Mouse (Mus musculus) midbrain, postnatal 0 days (tissue): ENCODE measurements around the gene B3gnt9. TPM values are rescaled to one million over a fixed set of nuclear protein-coding genes. Genes with fewer than 3 reads are reported as not detected.
A peak's percentile ranks its signal among the peaks of the same experiment; 100 is the strongest.
"Not testable (repeated sequence)": the region's sequence is repeated elsewhere in the genome, so short reads cannot be mapped to it uniquely, and the experiment has no call there.

Source experiments
- ATAC-seq: fragments of 200-750 bp; cut with Nextera tagmentation; 2 replicates; pipeline ENCODE4 v1.8.0; 2017; ENCODE audit warnings: moderate number of reproducible peaks, mild to moderate bottlenecking, moderate TSS enrichment, moderate library complexity; ENCODE audit not compliant: low FRiP score
- DNase-seq: peaks from one replicate; pipeline ENCODE4 v3.0.0-alpha.2; 2015; ENCODE audit warnings: low spot score
- H3K27ac ChIP-seq: fragments of 300-500 bp; sonication (generic); 2 replicates; pipeline ENCODE4 v1.5.1; 2014; ENCODE audit warnings: low read depth, mild to moderate bottlenecking, low read length, mixed read lengths
- H3K27me3 ChIP-seq: fragments of 300-500 bp; sonication (generic); 2 replicates; pipeline ENCODE4 v1.6.1; 2014; ENCODE audit warnings: low read length, control low read depth, mixed read lengths; ENCODE audit not compliant: insufficient read depth
- H3K36me3 ChIP-seq: fragments of 300-500 bp; sonication (generic); 2 replicates; pipeline ENCODE4 v1.6.1; 2014; ENCODE audit warnings: low read length, control low read depth, mixed read lengths; ENCODE audit not compliant: insufficient read depth
- H3K4me1 ChIP-seq: fragments of 300-500 bp; sonication (generic); 2 replicates; pipeline ENCODE4 v1.6.1; 2014; ENCODE audit warnings: mild to moderate bottlenecking, control low read depth, antibody characterized with exemption, low read length, mixed read lengths; ENCODE audit not compliant: insufficient read depth
- H3K4me2 ChIP-seq: fragments of 300-500 bp; sonication (generic); 2 replicates; pipeline ENCODE4 v1.6.1; 2014; ENCODE audit warnings: low read depth, mild to moderate bottlenecking, low read length, mixed read lengths; ENCODE audit not compliant: poor library complexity, severe bottlenecking
- H3K4me3 ChIP-seq: fragments of 300-500 bp; sonication (generic); 2 replicates; pipeline ENCODE4 v1.5.1; 2014; ENCODE audit warnings: low read depth, mild to moderate bottlenecking, low read length, moderate library complexity
- H3K9ac ChIP-seq: fragments of 300-500 bp; sonication (generic); replicated peaks from 2 replicates; pipeline ENCODE4 v1.6.1; 2014; ENCODE audit warnings: mild to moderate bottlenecking, low read length, moderate library complexity, mixed read lengths; ENCODE audit not compliant: poor library complexity, severe bottlenecking
- H3K9me3 ChIP-seq: fragments of 300-500 bp; sonication (generic); 2 replicates; pipeline ENCODE4 v1.6.1; 2016; ENCODE audit warnings: low read length, control low read depth
- CTCF ChIP-seq: IDR thresholded peaks from 2 replicates; pipeline ENCODE4 v1.5.1; 2016; ENCODE audit warnings: antibody characterized with exemption, mild to moderate bottlenecking
- whole genome bisulfite sequencing: fragments of 180-500 bp; shearing (Covaris S2); extraction: QIAGEN DNeasy Blood & Tissue Kit; methylation state at CpG from one replicate; pipeline ENCODE4 v1.1.7; 2014; 5-methylcytosine and 5-hydroxymethylcytosine counted together
- polyA plus RNA-seq: library from polyadenylated mRNA; unstranded; fragments of >200 nt; fragmentation: Nextera tagmentation; extraction: Ambion mirVana; gene quantifications from 2 replicates; pipeline ENCODE4 v1.2.1, GENCODE M21; 2015
- total RNA-seq: library from RNA; depleted of rRNA; stranded (reverse); fragments of >200 nt; gene quantifications from 2 replicates; pipeline ENCODE4 v1.2.3, GENCODE M21; 2014

B3gnt9 gene
- total and polyA plus RNA-seq, 2 experiments from 2014 or later, result 9.5 to 14.2 TPM

DNA sequence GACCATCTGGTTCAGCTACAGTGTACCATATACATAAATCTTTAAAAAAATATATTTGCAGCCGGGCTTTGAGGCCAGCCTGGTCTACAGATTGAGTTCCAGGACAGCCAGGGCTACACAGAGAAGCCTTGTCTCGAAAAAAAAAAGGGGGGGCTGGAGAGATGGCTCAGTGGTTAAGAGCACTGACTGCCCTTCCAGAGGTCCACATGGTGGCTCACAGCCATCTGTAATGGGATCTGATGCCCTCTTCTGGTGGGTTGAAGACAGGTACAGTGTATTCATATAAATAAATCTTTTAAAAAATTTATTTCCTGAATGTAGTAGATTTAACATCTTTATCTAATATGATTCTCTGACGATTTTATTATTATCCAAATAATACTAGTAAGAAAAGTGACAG lies 36.8 kb upstream of the B3gnt9 start:
- H3K36me3 ChIP-seq, H3K27me3 ChIP-seq, ATAC-seq, H3K9ac ChIP-seq, H3K27ac ChIP-seq, H3K4me3 ChIP-seq, H3K9me3 ChIP-seq, DNase-seq, H3K4me2 ChIP-seq: not testable (repeated sequence)
- 66% methylated on average over 3 of the region's 3 CpGs for WGBS
- peak; percentile 44 for TF ChIP-seq CTCF
- peaks cover 10% of the 10 kb centered on the region for H3K4me1 ChIP-seq

DNA sequence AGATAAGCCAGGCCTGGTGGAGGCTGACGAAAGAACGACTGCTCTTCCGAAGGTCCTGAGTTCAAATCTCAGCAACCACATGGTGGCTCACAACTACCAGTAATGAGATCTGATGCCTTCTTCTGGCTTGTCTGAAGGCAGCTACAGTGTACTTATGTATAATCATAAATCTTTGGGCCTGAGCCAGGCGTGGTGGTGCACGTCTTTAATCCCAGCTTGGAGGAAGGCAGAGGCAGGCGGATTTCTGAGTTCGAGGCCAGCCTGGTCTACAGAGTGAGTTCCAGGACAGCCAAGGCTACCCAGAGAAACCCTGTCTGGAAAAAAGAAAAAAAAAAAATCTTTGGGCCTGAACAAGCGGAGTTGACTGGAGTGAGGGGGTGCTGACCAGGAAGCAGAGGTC lies 36.4 kb upstream of the B3gnt9 start:
- H3K27ac ChIP-seq, DNase-seq, H3K27me3 ChIP-seq, H3K4me2 ChIP-seq, H3K9me3 ChIP-seq, ATAC-seq, H3K36me3 ChIP-seq, H3K4me3 ChIP-seq, H3K9ac ChIP-seq: not testable (repeated sequence)
- 82% methylated on average over 8 of the region's 8 CpGs for WGBS
- peaks cover 13% of the 10 kb centered on the region for H3K4me1 ChIP-seq

- Histone ChIP-seq H3K36me3 (no peaks in the 10 kb centered on the region), H3K27ac (no peak overlapping the region), H3K4me1 (peaks cover 13% of the 10 kb centered on the region), H3K4me3 (peak overlapping the region; percentile 50), H3K27me3 (no peaks in the 10 kb centered on the region), H3K4me2 (peak overlapping the region; percentile 50), H3K9me3 (no peaks in the 10 kb centered on the region), H3K9ac (no peak overlapping the region; the same call in 1 of the 2 replicates)
- ATAC-seq, result no peak
- WGBS, result 6% methylated on average over 31 of the region's 31 CpGs
- peak; percentile 88 for DNase-seq
- peak; percentile 90 for TF ChIP-seq CTCF
These were observed 35.8 kb upstream of the B3gnt9 start for GRCm38 (mm10) chr8:105290554-105291314.

- Histone ChIP-seq H3K27me3 (no peaks in the 10 kb centered on the region), H3K9me3 (no peaks in the 10 kb centered on the region), H3K36me3 (0 out of 2 replicates have a peak, but pooled peaks cover 4% of the 10 kb centered on the region), H3K27ac (peak within 1 kb of the TSS; percentile 92), H3K4me3 (peak within 1 kb of the TSS; percentile 50), H3K4me1 (peaks cover 13% of the 10 kb centered on the region), H3K9ac (peak within 1 kb of the TSS; percentile 75), H3K4me2 (peak within 1 kb of the TSS; percentile 50)
- peak; percentile 75 for TF ChIP-seq CTCF
- DNase-seq, result peak; percentile 59
- WGBS, result under 1% methylated on average over 42 of the region's 43 CpGs
- peak; percentile 62 for ATAC-seq
These were observed 35.0 kb upstream of the B3gnt9 start, which contains the start of gene 4931428F04Rik for GRCm38 (mm10) chr8:105289805-105290460. TSS of gene 4931428F04Rik (minus strand) at chr8:105289864.

GRCm38 (mm10) chr8:105288958-105289732 lies 34.2 kb upstream of the B3gnt9 start:
- H3K27ac ChIP-seq, result peak overlapping the region; percentile 92
- H3K4me2 ChIP-seq, result peak overlapping the region; percentile 50
- H3K4me3 ChIP-seq, result peak overlapping the region; percentile 50
- H3K9me3 ChIP-seq, result no peaks in the 10 kb centered on the region
- DNase-seq (peak; percentile 98), ATAC-seq (peak; percentile 91)
- 0 out of 2 replicates have a peak, but pooled peaks cover 4% of the 10 kb centered on the region for H3K36me3 ChIP-seq
- TF ChIP-seq CTCF, result peak; percentile 61
- no peaks in the 10 kb centered on the region for H3K27me3 ChIP-seq
- peaks cover 13% of the 10 kb centered on the region for H3K4me1 ChIP-seq
- H3K9ac ChIP-seq, result peak overlapping the region; percentile 75
- WGBS, result under 1% methylated on average over 53 of the region's 53 CpGs
